Mouse (Mus musculus): ENCODE data around the gene Hoxb8. TPM values are rescaled to one million over a fixed set of nuclear protein-coding genes. Genes with fewer than 3 reads are reported as not detected.

Gene Hoxb8
- total RNA-seq, 2 experiments from 2014 or later = 58.4 to 61.2 TPM

GRCm38 (mm10) chr11:96267021-96267920 is 14.4 kb upstream of the Hoxb8 start:
- DNase-seq (ENCODE audit: low spot score in 2 of 2) = no peak

GRCm38 (mm10) chr11:96268031-96268745 is 13.5 kb upstream of the Hoxb8 start:
- no peak for DNase-seq (ENCODE audit: low spot score in 2 of 2)

- peak in 1 of 2 experiments; percentile 82 for DNase-seq (ENCODE audit: low spot score in 2 of 2)
Observed at GRCm38 (mm10) chr11:96269869-96270268, 11.8 kb upstream of the Hoxb8 start.

- peak in 1 of 2 experiments; percentile 76 for DNase-seq (ENCODE audit: low spot score in 2 of 2)
Observed at GRCm38 (mm10) chr11:96270996-96271540, 10.6 kb upstream of the Hoxb8 start, which contains the start of gene Hoxb9. Gene Hoxb9 (plus strand): TSS chr11:96271457.

- no peak for DNase-seq (ENCODE audit: low spot score in 2 of 2)
Observed at GRCm38 (mm10) chr11:96271541-96272011, 10.1 kb upstream of the Hoxb8 start.

GRCm38 (mm10) chr11:96272024-96272921 is 9.4 kb upstream of the Hoxb8 start:
- no peak for DNase-seq (ENCODE audit: low spot score in 2 of 2)

GRCm38 (mm10) chr11:96274428-96274827 is 7.3 kb upstream of the Hoxb8 start:
- DNase-seq (ENCODE audit: low spot score in 2 of 2) = no peak

GRCm38 (mm10) chr11:96275896-96276295 is 5.8 kb upstream of the Hoxb8 start:
- DNase-seq (ENCODE audit: low spot score in 2 of 2) = no peak

GRCm38 (mm10) chr11:96277151-96278044 is 4.3 kb upstream of the Hoxb8 start:
- no peak for DNase-seq (ENCODE audit: low spot score in 2 of 2)

GRCm38 (mm10) chr11:96278324-96278723 is 3.4 kb upstream of the Hoxb8 start:
- no peak for DNase-seq (ENCODE audit: low spot score in 2 of 2)

GRCm38 (mm10) chr11:96278773-96279172 is 2.9 kb upstream of the Hoxb8 start:
- DNase-seq (ENCODE audit: low spot score in 2 of 2) = peak in 1 of 2 experiments; percentile 71

- no peak for DNase-seq (ENCODE audit: low spot score in 2 of 2)
Observed at GRCm38 (mm10) chr11:96279421-96280233, 2.1 kb upstream of the Hoxb8 start.

GRCm38 (mm10) chr11:96280399-96281378 is 1.0 kb upstream of the Hoxb8 start:
- DNase-seq (ENCODE audit: low spot score in 2 of 2) = no peak

- no peak for DNase-seq (ENCODE audit: low spot score in 2 of 2)
Observed at GRCm38 (mm10) chr11:96281396-96281795, 309 bp upstream of the Hoxb8 start.

GRCm38 (mm10) chr11:96282795-96283430 is 1.2 kb downstream of the Hoxb8 start:
- no peak for DNase-seq (ENCODE audit: low spot score in 2 of 2)

GRCm38 (mm10) chr11:96284041-96284749 is 2.5 kb downstream of the Hoxb8 start:
- DNase-seq (ENCODE audit: low spot score in 2 of 2) = no peak
